Mouse (Mus musculus) embryonic facial prominence, embryonic 11.5 days (tissue): Measurements from ENCODE around the gene Slc24a4. TPM values are rescaled to one million over a fixed set of nuclear protein-coding genes. Genes with fewer than 3 reads are reported as not detected.

ENCODE experiments used
- ATAC-seq: fragments of 200-750 bp; cut with Nextera tagmentation; replicated peaks from 2 replicates; pipeline ENCODE4 v1.8.0; 2017; ENCODE audit warnings: low read depth; ENCODE audit not compliant: insufficient number of reproducible peaks, low FRiP score, low TSS enrichment
- DNase-seq: peaks from one replicate; pipeline ENCODE4 v3.0.0-alpha.2; 2015; ENCODE audit warnings: low spot score
- H3K27ac ChIP-seq: fragments of 300-500 bp; sonication (generic); replicated peaks from 2 replicates; pipeline ENCODE4 v1.5.1; 2014; ENCODE audit warnings: mild to moderate bottlenecking, low read depth, low read length, control low read depth
- H3K27me3 ChIP-seq: fragments of 300-500 bp; sonication (generic); 2 replicates; pipeline ENCODE4 v1.6.1; 2014; ENCODE audit warnings: mild to moderate bottlenecking, low read length, moderate library complexity, mixed read lengths; ENCODE audit not compliant: control insufficient read depth, insufficient read depth
- H3K36me3 ChIP-seq: fragments of 300-500 bp; sonication (generic); replicated peaks from 2 replicates; pipeline ENCODE4 v1.6.1; 2014; ENCODE audit warnings: low read depth, mild to moderate bottlenecking, low read length, moderate library complexity, mixed read lengths; ENCODE audit not compliant: control insufficient read depth, insufficient read depth
- H3K4me1 ChIP-seq: fragments of 300-500 bp; sonication (generic); 2 replicates; pipeline ENCODE4 v1.6.1; 2014; ENCODE audit warnings: low read length, mixed read lengths; ENCODE audit not compliant: control insufficient read depth, insufficient read depth
- H3K4me2 ChIP-seq: fragments of 300-500 bp; sonication (generic); 2 replicates; pipeline ENCODE4 v1.6.1; 2014; ENCODE audit warnings: low read depth, mild to moderate bottlenecking, control low read depth, low read length, moderate library complexity
- H3K4me3 ChIP-seq: fragments of 300-500 bp; sonication (generic); 2 replicates; pipeline ENCODE4 v1.5.1; 2014; ENCODE audit warnings: low read depth, low read length, control low read depth
- H3K9ac ChIP-seq: fragments of 300-500 bp; sonication (generic); replicated peaks from 2 replicates; pipeline ENCODE4 v1.6.1; 2014; ENCODE audit warnings: mild to moderate bottlenecking, control low read depth, low read length
- H3K9me3 ChIP-seq: fragments of 300-500 bp; sonication (generic); replicated peaks from 2 replicates; pipeline ENCODE4 v1.6.1; 2016; ENCODE audit warnings: mild to moderate bottlenecking, low read length, inconsistent platforms, mixed read lengths; ENCODE audit not compliant: control insufficient read depth
- WGBS: fragments of 180-500 bp; shearing (Covaris S2); extraction: QIAGEN DNeasy Blood & Tissue Kit; methylation state at CpG from one replicate; pipeline ENCODE4 v1.1.7; 2014; 5-methylcytosine and 5-hydroxymethylcytosine counted together
- polyA plus RNA-seq: library from polyadenylated mRNA; unstranded; fragments of >200 nt; fragmentation: Nextera tagmentation; extraction: Ambion mirVana; gene quantifications from 2 replicates; pipeline ENCODE4 v1.2.1, GENCODE M21; 2014

The Slc24a4 gene
- polyA plus RNA-seq, 1 experiment from 2014 or later: 0.24 TPM

DNA sequence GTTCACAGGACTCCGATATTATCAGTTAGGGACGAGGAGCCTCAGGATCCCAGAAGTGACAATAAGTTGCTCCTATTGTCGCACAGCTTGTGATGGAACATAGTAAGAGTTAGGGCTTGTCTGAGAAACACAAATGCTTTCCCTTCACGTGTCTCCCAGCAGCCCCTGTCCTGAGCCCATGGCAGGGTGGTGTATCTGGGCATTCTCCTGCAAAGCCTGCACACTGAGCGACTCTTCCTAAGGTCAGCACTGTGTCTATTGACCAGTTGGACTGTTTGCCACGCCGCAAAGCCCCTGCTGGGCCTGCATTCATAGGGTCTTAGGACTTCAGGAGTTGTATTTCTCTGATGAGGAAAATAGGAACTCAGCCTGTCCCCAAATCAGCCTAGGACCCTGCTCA, 15.6 kb upstream of the Slc24a4 start:
- Histone ChIP-seq H3K9ac (no peak overlapping the region), H3K36me3 (no peaks in the 10 kb centered on the region), H3K4me3 (no peak overlapping the region), H3K9me3 (no peaks in the 10 kb centered on the region), H3K4me1 (no peaks in the 10 kb centered on the region), H3K27ac (no peak overlapping the region), H3K27me3 (no peaks in the 10 kb centered on the region), H3K4me2 (no peak overlapping the region)
- 74% methylated on average over 7 of the region's 7 CpGs for WGBS
- ATAC-seq (no peak), DNase-seq (no peak)

DNA sequence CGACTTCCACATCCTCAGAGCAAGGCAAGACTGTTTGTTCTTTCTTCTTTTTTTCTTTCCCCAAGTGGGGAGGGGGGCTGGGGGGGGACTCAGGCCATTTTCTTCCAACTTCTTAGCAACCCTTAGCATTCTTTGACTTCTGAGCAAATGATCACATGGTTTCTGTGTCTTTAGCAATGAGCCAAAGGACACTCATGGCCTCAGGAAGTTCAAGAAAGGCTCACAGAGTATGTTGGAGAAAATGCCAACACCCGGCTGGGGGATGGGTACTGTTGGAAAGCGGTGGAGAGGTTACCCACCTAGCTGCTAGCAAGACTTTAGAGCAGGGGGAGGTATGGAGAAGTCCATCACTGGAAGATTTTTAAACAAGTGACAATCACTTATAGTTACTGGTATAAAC, 15.1 kb upstream of the Slc24a4 start:
- DNase-seq (no peak), ATAC-seq (no peak)
- no peaks in the 10 kb centered on the region for H3K36me3 ChIP-seq
- 67% methylated on average over 3 of the region's 3 CpGs for WGBS
- no peak overlapping the region for H3K9ac ChIP-seq
- no peak overlapping the region for H3K4me2 ChIP-seq
- H3K27me3 ChIP-seq: no peaks in the 10 kb centered on the region
- no peak overlapping the region for H3K4me3 ChIP-seq
- no peaks in the 10 kb centered on the region for H3K4me1 ChIP-seq
- no peaks in the 10 kb centered on the region for H3K9me3 ChIP-seq
- no peak overlapping the region for H3K27ac ChIP-seq

DNA sequence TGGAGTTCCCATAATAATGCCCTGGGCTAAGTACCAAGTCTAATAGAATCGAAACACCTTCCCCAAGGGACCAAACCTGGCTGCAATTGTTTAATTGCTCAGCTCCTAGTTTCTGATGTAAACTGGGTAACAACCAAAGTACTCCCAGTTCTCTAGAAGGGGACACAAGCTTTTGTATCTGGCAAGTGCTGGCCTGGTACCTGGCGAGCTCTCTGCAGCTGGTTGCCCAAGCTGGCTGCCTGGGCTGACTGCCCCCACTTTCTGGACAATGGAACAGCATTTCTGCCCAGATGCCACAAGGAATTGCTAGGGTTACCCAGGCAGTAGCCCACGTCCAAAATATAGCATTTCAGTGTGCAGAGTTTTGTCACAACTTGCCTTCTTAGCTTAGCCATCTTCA, 12.0 kb upstream of the Slc24a4 start:
- no peaks in the 10 kb centered on the region for H3K4me1 ChIP-seq
- no peaks in the 10 kb centered on the region for H3K9me3 ChIP-seq
- no peak overlapping the region for H3K9ac ChIP-seq
- H3K27ac ChIP-seq: no peak overlapping the region
- WGBS: 81% methylated on average over 3 of the region's 3 CpGs
- H3K27me3 ChIP-seq: no peaks in the 10 kb centered on the region
- DNase-seq: no peak
- no peak overlapping the region for H3K4me3 ChIP-seq
- H3K4me2 ChIP-seq: no peak overlapping the region
- no peak for ATAC-seq
- H3K36me3 ChIP-seq: no peaks in the 10 kb centered on the region

DNA sequence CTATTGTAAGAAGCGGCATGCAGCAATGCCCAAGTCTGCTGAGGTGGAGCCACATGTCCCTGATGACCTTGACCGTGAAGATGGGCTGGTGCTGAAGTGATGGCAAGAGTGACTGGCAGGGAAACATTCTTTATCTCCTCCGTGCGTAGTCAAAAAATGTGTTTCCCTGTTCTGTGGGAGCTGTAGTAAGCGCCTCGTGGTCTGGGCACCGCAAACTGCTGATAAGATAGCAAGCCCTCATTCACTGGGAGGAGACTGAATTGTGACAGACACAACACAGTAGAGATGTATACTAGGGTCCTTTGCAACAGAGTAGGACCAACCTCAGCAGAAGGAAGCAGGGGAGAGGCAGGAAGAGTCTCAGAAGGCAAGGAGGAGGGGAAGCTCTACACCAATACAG, 10.5 kb upstream of the Slc24a4 start:
- Histone ChIP-seq H3K9me3 (no peaks in the 10 kb centered on the region), H3K4me1 (no peaks in the 10 kb centered on the region), H3K4me3 (no peak overlapping the region), H3K27me3 (no peaks in the 10 kb centered on the region), H3K36me3 (no peaks in the 10 kb centered on the region), H3K27ac (no peak overlapping the region), H3K4me2 (no peak overlapping the region), H3K9ac (no peak overlapping the region)
- DNase-seq (no peak), ATAC-seq (no peak)
- 90% methylated on average over 7 of the region's 7 CpGs for WGBS

DNA sequence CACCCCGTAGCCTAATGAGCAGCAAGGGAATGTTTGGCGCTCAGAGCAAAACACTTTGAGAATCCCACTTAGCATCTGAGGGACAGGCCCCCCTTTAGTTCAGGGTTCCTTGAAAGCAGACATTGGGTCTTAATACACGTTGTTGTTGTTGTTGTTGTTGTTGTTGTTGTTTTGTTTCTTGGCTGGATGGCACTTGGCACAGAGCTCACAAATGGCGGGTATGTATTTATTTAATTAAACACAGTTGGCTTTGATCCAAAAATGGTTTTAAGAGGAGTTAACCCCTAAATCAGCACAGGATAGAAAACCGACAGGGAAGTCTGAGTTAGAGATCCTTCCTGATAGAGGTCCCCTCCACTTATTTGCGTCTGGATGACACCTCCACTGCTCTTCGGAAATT, 932 bp upstream of the Slc24a4 start:
- Histone ChIP-seq H3K27ac (no peak overlapping the region), H3K27me3 (peaks cover 39% of the 10 kb centered on the region), H3K9ac (no peak overlapping the region), H3K4me1 (peaks cover 3% of the 10 kb centered on the region; the same call in 1 of the 2 replicates), H3K36me3 (no peaks in the 10 kb centered on the region), H3K4me3 (no peak overlapping the region), H3K4me2 (no peak overlapping the region), H3K9me3 (no peaks in the 10 kb centered on the region)
- WGBS: 8% methylated on average over 7 of the region's 7 CpGs
- DNase-seq (no peak), ATAC-seq (no peak)

DNA sequence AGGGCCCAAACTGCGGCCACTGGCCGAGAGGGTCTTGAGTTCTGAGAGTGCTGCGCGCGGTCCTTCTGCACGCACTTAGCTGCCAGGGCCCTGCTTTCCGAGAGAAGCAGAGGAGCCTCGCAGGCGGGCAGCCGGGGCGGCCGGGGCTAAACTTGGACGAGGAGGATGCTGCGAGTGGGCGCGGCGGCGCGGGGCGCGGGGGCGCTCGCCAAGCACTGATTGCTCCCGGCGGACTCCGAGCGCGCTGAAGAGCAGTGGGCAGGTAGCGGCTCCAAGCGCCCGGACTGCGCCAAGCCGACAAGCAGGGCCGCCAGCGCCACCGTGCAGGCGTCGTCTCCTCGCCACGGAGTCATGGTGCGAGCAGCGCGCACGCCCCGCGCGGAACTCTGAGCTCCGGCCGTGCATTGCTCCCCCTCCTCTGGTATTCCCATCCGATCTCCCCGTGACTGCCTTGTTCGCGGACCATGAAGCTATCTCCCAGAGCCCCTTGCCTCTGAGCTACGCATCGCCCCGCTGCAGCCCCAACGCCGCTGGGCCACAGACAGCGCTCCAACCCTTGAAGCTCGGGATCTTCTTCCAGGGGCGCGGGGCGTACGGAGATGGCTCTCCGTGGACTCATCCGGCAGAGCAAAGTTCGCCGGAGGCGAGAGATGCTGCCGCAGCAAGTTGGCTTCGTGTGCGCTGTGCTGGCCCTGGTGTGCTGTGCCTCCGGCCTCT, 416 bp downstream of the Slc24a4 start:
- H3K4me3 ChIP-seq: peak overlapping the region; percentile 47
- no peaks in the 10 kb centered on the region for H3K9me3 ChIP-seq
- peaks cover 39% of the 10 kb centered on the region for H3K27me3 ChIP-seq
- ATAC-seq (peak; percentile 64), DNase-seq (peak; percentile 67)
- no peaks in the 10 kb centered on the region for H3K36me3 ChIP-seq
- peaks cover 3% of the 10 kb centered on the region; the same call in 1 of the 2 replicates for H3K4me1 ChIP-seq
- H3K27ac ChIP-seq: no peak overlapping the region
- H3K9ac ChIP-seq: peak overlapping the region; percentile 45
- H3K4me2 ChIP-seq: peak overlapping the region; percentile 97
- under 1% methylated on average over 69 of the region's 73 CpGs for WGBS

DNA sequence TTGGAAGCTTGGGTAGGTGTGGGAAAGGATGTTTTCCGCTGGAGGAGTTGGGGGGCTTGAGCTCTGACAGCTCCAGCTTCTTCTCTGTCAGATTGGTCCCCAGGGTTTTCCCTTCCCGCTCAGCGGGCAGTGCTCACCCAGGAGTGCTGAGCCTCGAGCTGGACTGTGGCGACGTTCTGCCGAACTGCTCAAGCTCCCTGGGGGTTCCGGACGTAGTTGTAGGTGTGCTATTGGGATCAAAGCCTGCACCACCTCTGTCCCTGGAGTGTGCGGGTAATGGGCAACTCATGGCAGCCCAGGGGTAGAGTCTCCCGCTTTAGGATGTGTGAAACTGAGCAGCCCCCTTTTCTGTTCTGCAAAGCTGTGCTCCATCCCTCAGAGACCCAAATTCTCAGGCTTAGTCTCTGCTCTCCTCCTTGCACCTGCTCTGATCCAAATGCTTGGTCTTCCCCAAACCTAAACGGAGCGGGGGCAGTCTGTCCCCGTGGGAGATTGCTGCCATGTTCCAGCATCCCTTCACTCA, 1.0 kb downstream of the Slc24a4 start:
- DNase-seq (no peak), ATAC-seq (0 out of 2 replicates have a peak, but pooled peaks have one; percentile 37)
- H3K4me1 ChIP-seq: peaks cover 3% of the 10 kb centered on the region; the same call in 1 of the 2 replicates
- peaks cover 39% of the 10 kb centered on the region for H3K27me3 ChIP-seq
- 1% methylated on average over 14 of the region's 14 CpGs for WGBS
- peak overlapping the region; percentile 30; the same call in 1 of the 2 replicates for H3K9ac ChIP-seq
- H3K36me3 ChIP-seq: no peaks in the 10 kb centered on the region
- no peaks in the 10 kb centered on the region for H3K9me3 ChIP-seq
- H3K4me3 ChIP-seq: peak overlapping the region; percentile 47
- no peak overlapping the region for H3K27ac ChIP-seq
- H3K4me2 ChIP-seq: peak overlapping the region; percentile 97

DNA sequence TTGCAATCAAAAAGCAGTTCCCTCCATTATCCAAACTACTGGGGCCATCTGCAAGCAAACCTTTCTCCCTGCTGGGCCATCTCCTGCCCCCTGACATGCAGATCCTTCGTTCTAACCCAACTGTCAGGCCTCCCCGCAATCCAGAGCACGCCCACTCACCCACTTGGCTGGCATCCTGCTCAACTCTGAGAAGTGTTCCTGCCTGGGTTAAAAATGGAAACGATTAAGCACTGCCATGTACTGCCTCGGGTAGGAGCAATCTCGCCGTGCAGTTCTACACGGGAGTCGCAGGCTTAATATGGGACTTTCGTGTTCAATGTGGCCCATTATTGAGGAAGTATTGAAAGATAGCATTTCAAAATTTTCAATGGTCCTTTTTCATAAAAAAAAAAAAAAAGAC, 11.2 kb downstream of the Slc24a4 start:
- DNase-seq (no peak), ATAC-seq (no peak)
- H3K9ac ChIP-seq: no peak overlapping the region
- H3K27me3 ChIP-seq: no peaks in the 10 kb centered on the region
- no peak overlapping the region for H3K4me2 ChIP-seq
- no peaks in the 10 kb centered on the region for H3K36me3 ChIP-seq
- H3K9me3 ChIP-seq: no peaks in the 10 kb centered on the region
- no peak overlapping the region for H3K4me3 ChIP-seq
- WGBS: 88% methylated on average over 10 of the region's 10 CpGs
- H3K27ac ChIP-seq: no peak overlapping the region
- no peaks in the 10 kb centered on the region for H3K4me1 ChIP-seq
